ENCODE assay signal across 7 mouse cellular contexts in genomic region chr5:124729662-124730206, GRCm38 (mm10). TPM values are rescaled to one million over a fixed set of nuclear protein-coding genes. Genes with fewer than 3 reads are reported as not detected.
DNase-seq lines count a peak whose midpoint lies in the region; ATAC-seq and TF ChIP-seq lines count a peak whose summit lies in the region.

No protein-coding gene starts in this region.

- H3K36me3 ChIP-seq in MEL (ENCODE audit: control insufficient read depth in 1 of 2, insufficient read depth in 2 of 2, low read length in 2 of 2) = no peaks in the 10 kb centered on the region
- H3K36me3 ChIP-seq in hindbrain, embryonic 12.5 days = no peaks in the 10 kb centered on the region
- no peaks in the 10 kb centered on the region for H3K36me3 ChIP-seq in liver, embryonic 12.5 days

- no peak for TF ChIP-seq RAD21 in MEL (IDR thresholded peaks at IDR 0.05; ENCODE audit: low read depth, low read length)

- no peak for TF ChIP-seq EP300 in MEL (IDR thresholded peaks at IDR 0.05; ENCODE audit: low read depth in 1 of 2, low read length in 2 of 2)

- peak overlapping the region; percentile 45 for H3K4me2 ChIP-seq in hindbrain, embryonic 12.5 days (replicated peaks)
- H3K4me2 ChIP-seq in liver, embryonic 12.5 days = peak overlapping the region; percentile 64

- no peaks in the 10 kb centered on the region for H3K27me3 ChIP-seq in MEL (ENCODE audit: control insufficient read depth in 1 of 2, insufficient read depth in 2 of 2, low read length in 2 of 2)
- H3K27me3 ChIP-seq in hindbrain, embryonic 12.5 days = peaks cover 4% of the 10 kb centered on the region; the same call in 1 of the 2 replicates
- 0 out of 2 replicates have a peak, but pooled peaks cover 18% of the 10 kb centered on the region for H3K27me3 ChIP-seq in liver, embryonic 12.5 days (replicated peaks)

- H3K4me3 ChIP-seq in MEL (ENCODE audit: control insufficient read depth in 1 of 2, insufficient read depth in 1 of 2, low read depth in 2 of 2, low read length in 2 of 2) = peak overlapping the region; percentile 81 to 95
- H3K4me3 ChIP-seq in hindbrain, embryonic 12.5 days = peak overlapping the region; percentile 22
- H3K4me3 ChIP-seq in liver, embryonic 12.5 days = peak overlapping the region; percentile 38

- no peaks in the 10 kb centered on the region for H3K79me2 ChIP-seq in MEL (ENCODE audit: control insufficient read depth, insufficient read depth, low read length, poor library complexity)

- TF ChIP-seq POLR2A in MEL (IDR thresholded peaks at IDR 0.05; ENCODE audit: control insufficient read depth in 1 of 2, insufficient read depth in 1 of 2, low read depth in 1 of 2, low read length in 2 of 2, poor library complexity in 1 of 2) = no peak

- 16% methylated on average over 21 of the region's 21 CpGs for WGBS in hindbrain, embryonic 12.5 days
- 10% methylated on average over 21 of the region's 21 CpGs for WGBS in liver, embryonic 12.5 days (ENCODE audit: insufficient replicate concordance)

- peak overlapping the region; percentile 48 for H3K9ac ChIP-seq in MEL (ENCODE audit: control insufficient read depth, low read depth, low read length, poor library complexity, severe bottlenecking)
- no peak overlapping the region for H3K9ac ChIP-seq in hindbrain, embryonic 12.5 days
- H3K9ac ChIP-seq in liver, embryonic 12.5 days = no peak overlapping the region

- H3K4me1 ChIP-seq in MEL (ENCODE audit: control insufficient read depth in 1 of 2, insufficient read depth in 2 of 2, low read length in 2 of 2) = peaks cover 0 to 4% of the 10 kb centered on the region in 2 experiments; a peak in 1 of 4 replicates
- H3K4me1 ChIP-seq in hindbrain, embryonic 12.5 days = peaks cover 8% of the 10 kb centered on the region
- peaks cover 9% of the 10 kb centered on the region; the same call in 1 of the 2 replicates for H3K4me1 ChIP-seq in liver, embryonic 12.5 days

- no peak for TF ChIP-seq CTCF in MEL (IDR thresholded peaks at IDR 0.05 in 2 of 3, conservative IDR thresholded peaks at IDR 0.05 in 1 of 3; ENCODE audit: control insufficient read depth in 1 of 3, insufficient read depth in 1 of 3, low read depth in 2 of 3, low read length in 3 of 3, poor library complexity in 1 of 3, severe bottlenecking in 1 of 3)

- H3K9me3 ChIP-seq in MEL (replicated peaks; ENCODE audit: insufficient read depth, low read length) = no peaks in the 10 kb centered on the region
- no peaks in the 10 kb centered on the region for H3K9me3 ChIP-seq in hindbrain, embryonic 12.5 days (replicated peaks)
- H3K9me3 ChIP-seq in liver, embryonic 12.5 days (replicated peaks) = no peaks in the 10 kb centered on the region

- peak; percentile 5 to 10 for DNase-seq in B cell, adult 2 months
- peak; percentile 47 for DNase-seq in MEL (ENCODE audit: low read depth, low spot score)
- DNase-seq in yolk sac, embryonic 10.5 days (ENCODE audit: low spot score) = peak; percentile 21
- DNase-seq in layer of hippocampus, postnatal 25 days (ENCODE audit: extremely low spot score in 1 of 2, low spot score in 1 of 2) = no peak

- no peak for ATAC-seq in hindbrain, embryonic 12.5 days (ENCODE audit: low FRiP score)
- ATAC-seq in liver, embryonic 12.5 days = peak; percentile 44; the same call in 1 of the 2 replicates
- no peak for ATAC-seq in monocyte, adult 5-6 weeks (replicated peaks; ENCODE audit: insufficient number of reproducible peaks, low FRiP score, low TSS enrichment, poor library complexity, severe bottlenecking)

- H3K27ac ChIP-seq in MEL (ENCODE audit: control insufficient read depth, low read depth, low read length) = no peak overlapping the region
- no peak overlapping the region for H3K27ac ChIP-seq in hindbrain, embryonic 12.5 days
- H3K27ac ChIP-seq in liver, embryonic 12.5 days = no peak overlapping the region

TF ChIP-seq in MEL, 35 proteins besides CTCF, POLR2A, EP300 and RAD21:
- TF ChIP-seq TCF12 (IDR thresholded peaks at IDR 0.05; ENCODE audit: low read depth, low read length) (no peak), TBP (IDR thresholded peaks at IDR 0.05; ENCODE audit: low read depth, low read length) (no peak), HCFC1 (IDR thresholded peaks at IDR 0.05; ENCODE audit: low read depth, low read length) (no peak), ZMIZ1 (IDR thresholded peaks at IDR 0.05; ENCODE audit: low read depth, low read length) (no peak), GABPA (IDR thresholded peaks at IDR 0.05; ENCODE audit: low read depth, low read length) (no peak), ETS1 (IDR thresholded peaks at IDR 0.05; ENCODE audit: low read depth, low read length) (no peak), GATA1 (IDR thresholded peaks at IDR 0.05; ENCODE audit: low read depth, low read length) (no peak), USF1 (IDR thresholded peaks at IDR 0.05; ENCODE audit: low read depth, low read length) (no peak), MXI1 (IDR thresholded peaks at IDR 0.05; ENCODE audit: low read depth, low read length) (no peak), UBTF (IDR thresholded peaks at IDR 0.05; ENCODE audit: borderline replicate concordance, insufficient read depth, low read depth, low read length) (no peak)

RNA-seq across cellular contexts. Expression of gene Dnah10, which starts 4.8 kb away (rescaled TPM):
- 0.03 and 0.04 TPM in 2 replicates for total RNA-seq in MEL (2012; rRNA removed)
- under 1 TPM in 1 of 2 experiments, not detected in 1; 0.11 TPM for polyA plus RNA-seq in MEL (2012; ENCODE audit: insufficient read depth in 1 of 2, insufficient read length in 2 of 2, low read depth in 1 of 2, low replicate concordance in 2 of 2, missing spikeins in 1 of 2)
- 0.26 and 0.40 TPM in 2 replicates for polyA plus RNA-seq in hindbrain, embryonic 12.5 days (2016; fragmentation: Nextera tagmentation; extraction: Ambion mirVana)
- 0.01 TPM in 2 replicates for polyA plus RNA-seq in liver, embryonic 12.5 days (2016; fragmentation: Nextera tagmentation; extraction: Ambion mirVana)
- total RNA-seq in layer of hippocampus, postnatal 25 days (2021) = under 1 TPM; 0.32 to 0.56 TPM
- total RNA-seq in monocyte, adult 5-6 weeks (2017) = not detected in 3 replicates

Comparison
In these comparisons a context has a peak if more than half of its experiments do, and no peak if none do; other contexts are left out.
1. DNase-seq: peak in B cell, adult 2 months (2 of 2), MEL (single experiment) and yolk sac, embryonic 10.5 days (single experiment); none in layer of hippocampus, postnatal 25 days (0 of 2).
2. H3K4me3 ChIP-seq: peak in every context shown above with its lines; median percentile 88 in MEL; 38 in liver, embryonic 12.5 days; 22 in hindbrain, embryonic 12.5 days.